Mouse (Mus musculus): ENCODE results near the gene Samd4b.
"Not testable (repeated sequence)": the region's sequence is repeated elsewhere in the genome, so short reads cannot be mapped to it uniquely, and the experiment has no call there.

Gene Samd4b

GRCm38 (mm10) chr7:28401030-28401429 is 196.9 kb downstream of the Samd4b start:
- no peak for DNase-seq (ENCODE audit: low read depth, low spot score)

DNA sequence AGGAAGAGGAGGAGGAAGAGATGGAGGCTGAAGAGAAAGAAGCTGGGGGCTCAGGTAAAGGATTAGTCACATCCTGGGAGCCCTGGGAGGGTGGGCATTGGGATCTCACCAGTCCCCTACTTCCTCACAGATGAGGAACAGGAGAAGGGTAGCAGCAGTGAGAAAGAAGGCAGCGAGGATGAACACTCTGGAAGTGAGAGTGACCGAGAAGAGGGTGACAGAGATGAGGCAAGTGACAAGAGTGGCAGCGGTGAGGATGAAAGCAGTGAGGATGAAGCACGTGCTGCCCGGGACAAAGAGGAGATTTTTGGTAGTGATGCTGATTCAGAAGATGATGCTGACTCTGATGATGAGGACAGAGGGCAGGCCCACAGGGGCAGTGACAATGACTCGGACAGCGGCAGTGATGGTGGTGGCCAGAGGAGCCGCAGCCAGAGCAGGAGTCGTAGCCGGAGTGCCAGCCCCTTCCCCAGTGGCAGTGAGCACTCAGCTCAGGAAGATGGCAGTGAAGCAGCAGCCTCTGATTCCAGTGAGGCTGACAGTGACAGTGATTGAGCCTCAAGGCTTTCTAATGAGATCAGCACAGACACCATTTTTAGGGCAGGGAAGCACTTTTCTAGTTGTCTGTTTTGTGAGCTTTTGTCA is 199.1 kb downstream of the Samd4b start:
- no peak for DNase-seq (ENCODE audit: low read depth, low spot score)

DNA sequence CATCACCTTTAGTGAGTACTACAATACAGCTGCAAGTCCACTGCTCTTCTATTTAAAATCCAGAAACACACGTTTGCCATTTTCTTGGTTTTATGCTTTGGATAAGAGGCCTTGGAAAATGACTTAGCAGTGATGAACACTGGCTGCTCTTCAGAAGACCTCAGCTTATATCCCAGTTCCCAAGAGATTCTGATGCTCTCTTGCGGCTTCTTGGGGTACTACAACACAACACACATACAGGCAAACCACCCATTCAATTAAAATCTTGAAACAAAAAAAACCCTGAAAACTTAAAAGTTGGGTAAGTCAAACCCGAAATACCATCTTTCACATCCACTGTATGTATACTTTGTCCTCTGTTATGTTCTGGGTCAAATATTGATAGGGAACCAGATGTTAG is 199.9 kb downstream of the Samd4b start:
- DNase-seq (ENCODE audit: low read depth, low spot score): no peak

GRCm38 (mm10) chr7:28395425-28395824 is 202.5 kb downstream of the Samd4b start:
- no peak for DNase-seq (ENCODE audit: low read depth, low spot score)

- DNase-seq (ENCODE audit: low read depth, low spot score): no peak
These were observed 204.5 kb downstream of the Samd4b start for GRCm38 (mm10) chr7:28393272-28393951.

- DNase-seq (ENCODE audit: low read depth, low spot score): peak; percentile 93
These were observed 205.3 kb downstream of the Samd4b start, which contains the start of the genes Med29 and Paf1 for GRCm38 (mm10) chr7:28392429-28393271. Med29 (minus strand) TSS chr7:28392708. Paf1 (plus strand) TSS chr7:28392951.

- no peak for DNase-seq (ENCODE audit: low read depth, low spot score)
These were observed 207.6 kb downstream of the Samd4b start for GRCm38 (mm10) chr7:28390331-28390730.

DNA sequence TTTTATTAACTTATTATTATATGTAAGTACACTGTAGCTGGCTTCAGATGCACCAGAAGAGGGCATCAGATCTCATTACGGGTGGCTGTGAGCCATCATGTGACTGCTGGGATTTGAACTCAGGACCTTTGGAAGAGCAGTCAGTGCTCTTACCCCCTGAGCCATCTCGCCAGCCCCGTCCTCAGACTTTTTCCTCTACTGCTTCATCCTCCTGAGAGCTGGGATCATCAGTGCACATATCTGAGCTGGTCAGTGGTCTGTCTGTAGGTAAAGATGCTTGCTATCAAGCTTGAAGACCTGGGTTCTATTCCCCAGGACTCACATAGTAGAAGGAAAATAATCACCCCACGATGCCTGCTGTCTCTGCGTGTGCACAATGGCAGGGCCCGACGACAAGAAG is 210.6 kb downstream of the Samd4b start:
- not testable (repeated sequence) for DNase-seq (ENCODE audit: low read depth, low spot score)

GRCm38 (mm10) chr7:28386877-28387276 is 211.1 kb downstream of the Samd4b start:
- not testable (repeated sequence) for DNase-seq (ENCODE audit: low read depth, low spot score)

DNA sequence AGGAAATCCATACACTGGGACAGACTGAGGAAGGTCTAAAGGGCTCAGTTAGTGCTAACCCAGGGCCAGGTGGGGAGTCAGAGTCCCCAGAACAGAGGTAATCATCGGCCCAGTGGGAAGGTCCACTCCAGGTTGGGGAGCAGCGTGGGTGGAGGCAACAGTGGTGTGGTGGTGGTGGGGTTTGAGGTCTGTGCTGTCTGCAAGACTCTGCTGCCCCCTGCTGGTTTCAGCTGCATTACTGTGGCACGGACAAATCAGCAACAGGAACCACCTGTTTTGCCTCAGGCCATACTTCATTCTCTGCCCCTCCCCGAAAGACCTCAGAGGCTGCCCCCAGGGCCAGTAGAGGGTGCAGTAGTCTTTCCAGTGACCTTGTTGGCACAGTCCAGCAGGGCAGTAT is 211.5 kb downstream of the Samd4b start:
- DNase-seq (ENCODE audit: low read depth, low spot score): peak; percentile 83

- no peak for DNase-seq (ENCODE audit: low read depth, low spot score)
These were observed 211.9 kb downstream of the Samd4b start for GRCm38 (mm10) chr7:28386007-28386406.

GRCm38 (mm10) chr7:28385196-28385595 is 212.7 kb downstream of the Samd4b start:
- DNase-seq (ENCODE audit: low read depth, low spot score): no peak

DNA sequence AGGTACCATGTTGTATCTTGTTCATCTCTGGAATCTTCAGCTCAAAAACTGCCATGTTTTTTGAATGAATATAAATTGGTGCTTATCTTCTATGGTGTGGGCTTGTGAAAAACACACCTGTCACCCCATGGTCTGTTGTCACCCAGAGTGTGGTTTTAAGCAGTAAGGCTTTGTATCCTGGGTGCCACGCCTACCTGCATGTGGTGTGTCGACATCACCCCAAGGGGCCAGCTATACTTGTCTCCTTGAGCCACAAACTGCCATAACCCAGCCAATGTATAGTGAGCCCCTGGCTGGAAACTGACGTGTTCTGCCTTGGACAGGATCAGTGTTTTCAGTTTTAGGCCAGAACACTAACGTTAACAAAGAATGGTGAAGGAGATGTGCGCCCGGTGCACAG is 213.8 kb downstream of the Samd4b start:
- DNase-seq (ENCODE audit: low read depth, low spot score): no peak

DNA sequence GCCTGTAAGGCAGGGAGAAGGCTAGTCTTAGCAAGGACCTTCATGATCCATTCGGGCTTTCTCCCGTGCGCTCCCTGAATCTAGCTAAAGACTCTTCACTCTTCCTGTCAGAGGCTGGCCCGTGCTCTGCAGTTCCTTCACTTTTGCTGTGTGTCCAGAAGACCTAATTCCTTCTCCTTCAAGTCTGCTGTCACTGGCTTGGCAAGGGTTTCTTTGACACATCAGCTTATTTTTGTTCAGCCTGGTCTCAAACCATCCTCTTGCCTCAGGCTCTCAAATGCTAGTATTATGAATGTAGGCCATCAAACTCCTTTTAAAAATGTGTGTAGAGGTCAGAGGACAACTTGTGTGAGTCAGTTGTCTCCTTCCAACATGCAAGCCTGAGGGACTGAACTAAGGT is 214.3 kb downstream of the Samd4b start:
- DNase-seq (ENCODE audit: low read depth, low spot score): no peak

DNA sequence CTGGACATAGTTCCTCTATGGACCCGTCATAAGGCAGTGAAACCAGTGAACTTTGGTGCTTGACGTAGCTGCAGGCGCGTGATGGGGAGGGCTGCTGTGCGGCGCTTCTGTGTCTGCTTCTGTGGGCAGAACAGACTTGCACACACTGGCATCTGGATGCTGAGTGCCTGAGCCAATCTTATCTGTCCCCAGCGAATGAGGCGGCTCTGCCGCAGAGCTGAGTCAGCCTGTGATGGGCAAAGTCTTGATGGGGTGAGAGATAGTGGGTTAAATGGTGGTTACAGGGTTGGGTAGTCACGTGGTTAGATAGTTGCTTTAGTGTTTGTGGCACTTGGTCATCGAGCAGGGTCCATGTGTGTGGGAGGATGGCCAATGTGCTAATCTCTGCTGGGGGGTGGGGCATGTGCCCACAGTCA is 215.0 kb downstream of the Samd4b start:
- DNase-seq (ENCODE audit: low read depth, low spot score): no peak

DNA sequence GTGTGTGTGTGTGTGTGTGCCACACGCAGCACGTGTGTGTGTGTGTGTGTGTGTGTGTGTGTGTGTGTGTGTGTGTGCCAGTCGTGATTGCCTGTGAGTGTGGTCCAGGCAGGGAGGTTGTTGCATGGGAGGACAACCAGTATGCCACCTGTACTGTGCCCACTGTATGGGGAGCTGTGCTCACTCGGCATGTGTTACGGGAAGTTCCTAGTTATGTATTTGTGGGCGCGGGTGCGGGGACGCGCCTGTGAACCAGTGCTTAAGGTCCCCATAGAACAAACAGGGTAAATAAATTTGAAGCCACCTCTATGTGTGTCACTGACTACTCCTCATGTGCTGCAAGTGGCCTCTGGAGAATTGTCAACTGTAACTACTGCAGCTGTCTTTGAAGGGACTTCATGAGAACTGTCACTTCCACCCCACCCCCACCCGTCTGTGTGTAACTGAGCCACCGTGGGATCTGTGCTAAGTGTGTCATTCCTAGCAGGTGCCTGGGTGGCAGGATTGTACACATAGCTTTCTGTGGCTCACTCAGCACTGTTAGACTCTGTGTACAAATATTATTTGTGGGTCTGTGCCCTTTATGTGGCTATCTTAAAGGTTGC is 215.5 kb downstream of the Samd4b start:
- no peak for DNase-seq (ENCODE audit: low read depth, low spot score)

DNA sequence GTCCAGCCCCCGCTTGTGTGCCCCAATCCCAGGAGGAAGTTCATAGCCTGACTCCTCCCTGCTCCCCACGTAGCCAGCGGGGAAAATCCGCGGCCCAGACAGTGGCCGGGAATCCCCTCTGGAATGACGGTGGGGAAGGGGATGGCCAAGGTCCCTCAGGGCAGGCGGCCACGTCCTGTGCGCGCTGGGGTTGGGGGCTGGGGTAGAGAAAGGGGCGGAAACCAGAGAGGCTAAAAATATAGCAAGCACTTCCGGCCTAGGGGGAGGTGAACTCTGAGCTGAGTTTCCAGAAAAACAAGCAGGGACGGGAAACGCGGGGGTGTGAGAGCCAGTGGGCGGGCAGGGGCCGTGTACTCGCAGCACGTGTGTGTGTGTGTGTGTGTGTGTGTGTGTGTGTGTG is 216.0 kb downstream of the Samd4b start:
- DNase-seq (ENCODE audit: low read depth, low spot score): peak; percentile 65

DNA sequence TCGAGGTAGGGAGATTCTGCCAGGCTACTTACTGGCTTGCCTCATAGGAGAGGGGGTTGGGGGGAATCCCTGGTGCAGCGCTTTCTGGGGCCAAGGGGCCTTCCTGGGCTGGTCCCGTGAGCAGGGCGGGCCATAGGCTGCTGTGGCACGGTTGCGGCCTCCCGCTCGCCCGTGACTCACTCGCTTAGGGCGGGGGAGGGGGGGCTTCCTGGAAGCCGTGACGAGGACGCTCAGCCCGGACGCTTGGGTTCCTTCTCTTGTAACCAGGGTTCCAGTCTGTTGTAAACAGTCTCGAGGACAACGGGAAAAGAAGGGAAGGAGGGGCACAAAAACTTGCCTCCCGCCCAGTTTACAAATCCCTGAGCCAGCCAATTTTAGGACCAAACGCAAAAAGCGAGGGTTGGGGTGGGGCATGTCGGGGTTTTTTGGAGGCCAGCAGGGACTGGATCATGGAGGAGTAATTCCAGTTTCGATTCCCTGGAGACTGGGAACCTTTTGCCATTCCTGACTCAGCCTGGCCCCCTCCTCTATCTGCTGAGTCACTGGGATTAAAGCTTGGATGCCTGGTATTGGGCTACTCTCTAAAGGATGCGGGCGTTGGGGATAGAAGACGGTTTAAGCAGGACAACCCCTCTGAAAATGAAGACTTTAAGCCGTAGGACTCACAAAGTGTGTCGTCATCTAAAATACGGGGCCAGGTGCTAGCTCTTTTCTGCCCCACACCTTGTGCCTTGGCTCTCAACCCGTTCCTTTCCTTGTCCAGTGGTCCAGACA is 216.7 kb downstream of the Samd4b start:
- DNase-seq (ENCODE audit: low read depth, low spot score): no peak

DNA sequence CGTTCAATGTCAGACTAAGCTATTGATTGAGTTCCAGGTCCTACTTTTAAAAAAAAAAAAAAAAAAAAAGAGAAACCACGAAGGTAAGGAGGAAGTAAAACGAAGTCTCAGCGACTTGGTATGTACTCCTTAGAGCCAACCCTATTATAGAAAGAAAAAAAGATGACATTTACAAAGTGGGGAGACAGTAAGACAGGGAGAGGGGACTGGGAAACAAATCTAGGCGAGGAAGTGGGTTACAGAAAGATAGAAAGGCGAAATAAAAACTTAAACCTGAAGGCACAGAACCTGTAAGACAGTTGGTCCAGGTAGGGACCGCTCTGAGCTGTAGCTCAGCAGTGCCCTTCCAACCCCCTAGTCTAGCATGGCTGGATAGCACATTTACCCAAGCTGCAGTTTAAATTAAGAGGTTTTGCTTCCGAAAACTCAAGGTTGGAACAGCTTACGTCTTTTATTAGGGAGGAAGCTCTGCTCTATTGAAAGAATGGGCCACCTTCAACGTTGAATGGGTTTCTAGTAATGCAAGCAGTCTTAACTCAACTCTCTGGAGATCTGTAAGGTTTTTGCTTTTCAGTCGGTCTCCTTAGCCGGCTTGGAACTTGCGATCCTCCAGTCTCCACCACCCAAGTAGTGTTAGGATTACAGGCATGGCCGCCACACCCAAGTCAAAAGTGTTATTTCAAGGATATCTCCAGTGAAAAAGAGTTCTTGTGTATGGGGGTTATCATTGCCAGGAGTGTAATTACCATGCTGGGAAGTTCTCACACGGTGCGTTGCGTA is 217.5 kb downstream of the Samd4b start, which contains the start of gene Zfp36:
Gene Zfp36 (minus strand): TSS at position 17 of the 780 bp plus-strand sequence.
- DNase-seq (ENCODE audit: low read depth, low spot score): no peak

Data from embryo, embryonic 11.5 days (tissue).